Mouse (Mus musculus) neural tube, embryonic 15.5 days (tissue): ENCODE data around the gene Gm19965. TPM values are rescaled to one million over a fixed set of nuclear protein-coding genes. Genes with fewer than 3 reads are reported as not detected.

Experiments used
- ATAC-seq: fragments of 200-750 bp; cut with Nextera tagmentation; 2 replicates; pipeline ENCODE4 v1.8.0; 2017; ENCODE audit warnings: mild to moderate bottlenecking, moderate TSS enrichment, moderate library complexity; ENCODE audit not compliant: low FRiP score
- H3K27ac ChIP-seq: fragments of 300-500 bp; sonication (generic); replicated peaks from 2 replicates; pipeline ENCODE4 v1.5.1; 2015; ENCODE audit warnings: mild to moderate bottlenecking, inconsistent platforms
- H3K27me3 ChIP-seq: fragments of 300-500 bp; sonication (generic); replicated peaks from 2 replicates; pipeline ENCODE4 v1.6.1; 2015; ENCODE audit warnings: inconsistent platforms
- H3K36me3 ChIP-seq: fragments of 300-500 bp; sonication (generic); 2 replicates; pipeline ENCODE4 v1.6.1; 2015; ENCODE audit warnings: inconsistent platforms
- H3K4me1 ChIP-seq: fragments of 300-500 bp; sonication (generic); 2 replicates; pipeline ENCODE4 v1.6.1; 2015; ENCODE audit warnings: inconsistent platforms
- H3K4me2 ChIP-seq: fragments of 300-500 bp; sonication (generic); 2 replicates; pipeline ENCODE4 v1.6.1; 2015; ENCODE audit warnings: inconsistent platforms, mild to moderate bottlenecking, moderate library complexity
- H3K4me3 ChIP-seq: fragments of 300-500 bp; sonication (generic); replicated peaks from 2 replicates; pipeline ENCODE4 v1.5.1; 2015; ENCODE audit warnings: mild to moderate bottlenecking, inconsistent platforms
- H3K9ac ChIP-seq: fragments of 300-500 bp; sonication (generic); replicated peaks from 2 replicates; pipeline ENCODE4 v1.6.1; 2015; ENCODE audit warnings: mild to moderate bottlenecking, inconsistent platforms
- H3K9me3 ChIP-seq: fragments of 300-500 bp; sonication (generic); replicated peaks from 2 replicates; pipeline ENCODE4 v1.6.1; 2016; ENCODE audit warnings: inconsistent platforms
- WGBS: fragments of 180-500 bp; shearing (Covaris S2); methylation state at CpG from one replicate; pipeline ENCODE4 v1.1.7; 2015; ENCODE audit warnings: mixed read lengths; 5-methylcytosine and 5-hydroxymethylcytosine counted together
- polyA plus RNA-seq: library from polyadenylated mRNA; unstranded; fragments of >200 nt; fragmentation: Nextera tagmentation; extraction: Ambion mirVana; gene quantifications from 2 replicates; pipeline ENCODE4 v1.2.1, GENCODE M21; 2015

Gene Gm19965
- not detected in 2 replicates for polyA plus RNA-seq

DNA sequence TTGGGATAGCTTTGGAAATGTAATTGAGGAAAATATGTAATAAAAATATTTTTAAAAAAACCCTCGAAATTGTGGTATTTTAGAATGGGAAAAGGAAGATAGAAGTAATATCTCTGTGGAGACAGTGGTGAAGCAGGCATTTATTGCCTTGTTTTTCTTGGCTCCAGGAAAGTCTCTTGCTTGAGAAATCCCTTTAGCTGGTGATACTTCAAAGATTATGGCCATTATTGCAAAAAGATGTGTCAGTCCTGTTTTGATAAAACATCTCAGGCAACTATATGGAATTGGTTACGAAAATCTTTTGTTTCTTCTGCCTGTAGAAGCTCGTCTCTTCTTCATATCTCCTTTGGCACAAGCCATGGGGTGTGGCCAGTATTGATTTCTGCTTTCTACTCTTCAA, at the start of gene Gm19965:
Gene Gm19965 (plus strand): TSS at position 301 of the 400 bp plus-strand sequence.
- Histone ChIP-seq H3K9ac (no peak within 1 kb of the TSS), H3K4me2 (no peak within 1 kb of the TSS), H3K4me3 (no peak within 1 kb of the TSS), H3K36me3 (no peaks in the 10 kb centered on the region), H3K4me1 (no peaks in the 10 kb centered on the region), H3K27ac (no peak within 1 kb of the TSS), H3K27me3 (no peaks in the 10 kb centered on the region), H3K9me3 (no peaks in the 10 kb centered on the region)
- WGBS, result 81% methylated on average over 3 of the region's 3 CpGs
- ATAC-seq, result no peak

DNA sequence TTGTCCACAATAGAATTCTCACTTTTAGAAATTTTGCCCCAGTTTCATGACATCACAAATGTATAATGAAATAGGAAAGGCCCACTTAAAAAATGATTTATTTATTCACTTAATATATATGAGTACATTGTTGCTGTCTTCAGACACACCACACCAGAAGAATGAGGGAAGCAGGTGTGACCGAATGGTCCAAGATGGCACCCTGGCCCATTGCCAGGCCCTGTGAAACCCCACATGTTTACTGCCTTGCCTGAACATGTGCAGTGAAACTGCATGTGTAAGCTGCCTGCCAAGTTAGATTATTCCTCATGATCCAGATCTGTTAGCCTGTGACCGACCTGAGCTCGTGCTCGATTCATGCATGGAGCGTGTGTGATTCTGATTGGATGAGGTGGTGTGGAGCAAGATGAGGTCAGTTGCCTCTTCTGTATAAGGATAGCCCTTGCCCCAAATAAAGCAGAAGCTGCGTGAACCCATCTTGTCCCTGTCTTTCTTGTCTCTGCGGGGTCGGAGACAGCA, 20.3 kb upstream of the Gm19965 start:
- Histone ChIP-seq H3K9ac (no peak overlapping the region), H3K4me1 (no peaks in the 10 kb centered on the region), H3K36me3 (no peaks in the 10 kb centered on the region), H3K4me3 (no peak overlapping the region), H3K9me3 (no peaks in the 10 kb centered on the region), H3K27me3 (no peaks in the 10 kb centered on the region), H3K27ac (no peak overlapping the region), H3K4me2 (no peak overlapping the region)
- ATAC-seq, result no peak
- WGBS, result 85% methylated on average over 8 of the region's 8 CpGs
